Mouse (Mus musculus): ENCODE results near the gene Arhgap5.

GRCm38 (mm10) chr12:52473988-52474968, 29.5 kb upstream of the Arhgap5 start:
- TF ChIP-seq CTCF (IDR thresholded peaks at IDR 0.05; ENCODE audit: low read depth, low read length): no peak
- no peak for TF ChIP-seq EP300 (IDR thresholded peaks at IDR 0.05; ENCODE audit: insufficient read depth, low read depth, low read length)
- no peak for TF ChIP-seq POLR2A (IDR thresholded peaks at IDR 0.05; ENCODE audit: insufficient read depth, low read length)
